Mouse (Mus musculus): ENCODE results near the gene Sec23b. TPM values are rescaled to one million over a fixed set of nuclear protein-coding genes. Genes with fewer than 3 reads are reported as not detected.

The Sec23b gene
- polyA plus RNA-seq, 1 experiment: 50.1 TPM

DNA sequence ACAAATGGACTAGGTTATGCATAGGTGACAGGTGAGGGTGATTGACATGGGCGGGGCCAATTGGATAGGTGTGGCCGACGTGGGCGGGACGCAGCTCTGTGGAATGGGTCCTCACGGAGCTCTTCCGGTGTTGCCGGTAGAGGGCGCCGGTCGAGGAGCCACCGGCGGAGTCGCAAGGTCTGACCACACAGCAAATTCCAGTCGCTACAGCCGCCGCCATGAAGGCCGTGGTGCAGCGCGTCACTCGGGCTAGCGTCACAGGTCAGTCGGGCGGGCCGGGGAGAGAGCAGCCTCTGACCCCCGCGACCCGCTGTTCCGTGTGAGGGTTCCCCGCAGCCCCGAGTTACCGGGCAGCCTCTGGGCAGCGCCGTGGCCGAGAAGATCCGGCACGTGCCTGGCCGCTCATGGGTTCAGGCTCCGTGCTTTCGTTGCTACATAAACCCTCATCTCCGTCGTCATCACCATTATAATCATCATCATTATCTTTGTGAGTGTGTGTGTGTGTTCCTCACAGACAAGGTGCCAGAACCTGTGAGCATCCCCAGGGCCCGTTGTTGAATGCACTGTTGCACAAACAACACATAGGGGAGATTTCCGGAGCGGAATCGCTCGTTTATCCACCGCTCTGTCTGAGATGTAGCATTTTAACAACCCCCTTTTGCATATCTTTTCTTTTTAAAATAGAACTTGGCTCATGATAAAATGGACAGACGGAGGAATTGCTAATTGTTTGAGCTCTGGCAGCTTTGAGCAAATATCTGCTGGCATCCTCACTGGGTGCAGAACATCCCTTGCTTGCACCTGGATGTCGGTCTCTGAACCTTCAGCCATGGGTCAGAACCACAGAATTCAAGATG is 44.0 kb downstream of the Sec23b start, which contains the start of gene Dtd1:
Dtd1 (plus strand) TSS at position 67 of the 857 bp plus-strand sequence.
- DNase-seq (ENCODE audit: extremely low spot score in 1 of 2, low spot score in 1 of 2): peak; percentile 69 to 93

- DNase-seq (ENCODE audit: extremely low spot score in 1 of 2, low spot score in 1 of 2): no peak
Observed at GRCm38 (mm10) chr2:144601576-144601975, 45.5 kb downstream of the Sec23b start.

DNA sequence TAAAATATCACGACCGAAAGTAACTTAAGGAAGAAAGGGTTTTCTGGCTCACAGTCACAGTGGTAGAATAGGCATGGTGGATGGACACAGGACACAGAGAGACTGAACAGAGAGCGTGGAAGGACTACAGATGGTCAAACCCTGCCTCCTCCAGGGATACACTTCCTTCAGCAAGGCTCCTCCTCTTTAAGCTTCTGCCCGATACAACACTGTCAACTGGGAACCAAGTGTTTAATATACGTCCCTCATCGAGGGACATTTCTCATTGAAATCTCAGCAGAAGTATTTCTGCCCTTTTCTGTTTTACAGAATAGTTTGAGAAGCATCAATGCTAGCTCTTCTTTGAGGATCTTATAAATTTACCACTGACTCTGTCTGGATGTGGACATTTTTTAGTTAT is 57.9 kb downstream of the Sec23b start:
- no peak for DNase-seq (ENCODE audit: extremely low spot score in 1 of 2, low spot score in 1 of 2)

DNA sequence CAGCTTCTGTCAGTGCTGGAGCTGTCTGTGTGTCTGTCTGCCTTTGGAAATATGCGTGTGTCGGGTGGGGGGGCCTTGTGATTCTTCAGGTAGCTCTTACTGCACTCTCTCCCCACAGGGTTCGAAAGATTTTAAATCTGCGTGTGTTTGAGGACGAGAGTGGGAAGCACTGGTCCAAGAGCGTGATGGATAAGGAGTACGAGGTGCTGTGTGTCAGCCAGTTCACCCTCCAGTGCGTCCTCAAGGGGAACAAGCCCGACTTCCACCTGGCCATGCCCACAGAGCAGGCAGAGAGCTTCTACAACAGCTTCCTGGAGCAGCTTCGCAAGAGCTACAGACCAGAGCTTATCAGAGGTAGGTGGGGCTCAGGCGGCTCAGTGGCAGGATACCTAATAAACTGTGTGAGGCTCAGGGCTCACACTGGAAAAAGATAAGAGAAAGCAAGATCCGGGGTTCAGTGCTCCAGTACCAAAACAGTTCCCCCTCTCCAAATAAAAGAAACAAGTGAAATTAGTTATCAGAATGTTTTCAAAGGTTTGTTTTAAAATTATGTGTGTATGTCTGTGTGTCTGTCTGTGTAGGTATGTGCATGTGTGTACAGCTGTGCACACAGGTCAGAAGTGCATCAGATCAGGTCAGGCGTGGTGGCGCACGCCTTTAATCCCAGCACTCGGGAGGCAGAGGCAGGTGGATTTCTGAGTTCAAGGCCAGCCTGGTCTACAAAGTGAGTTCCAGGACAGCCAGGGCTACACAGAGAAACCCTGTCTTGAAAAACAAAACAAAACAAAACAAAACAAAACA is 61.2 kb downstream of the Sec23b start:
- DNase-seq (ENCODE audit: extremely low spot score in 1 of 2, low spot score in 1 of 2): no peak

DNA sequence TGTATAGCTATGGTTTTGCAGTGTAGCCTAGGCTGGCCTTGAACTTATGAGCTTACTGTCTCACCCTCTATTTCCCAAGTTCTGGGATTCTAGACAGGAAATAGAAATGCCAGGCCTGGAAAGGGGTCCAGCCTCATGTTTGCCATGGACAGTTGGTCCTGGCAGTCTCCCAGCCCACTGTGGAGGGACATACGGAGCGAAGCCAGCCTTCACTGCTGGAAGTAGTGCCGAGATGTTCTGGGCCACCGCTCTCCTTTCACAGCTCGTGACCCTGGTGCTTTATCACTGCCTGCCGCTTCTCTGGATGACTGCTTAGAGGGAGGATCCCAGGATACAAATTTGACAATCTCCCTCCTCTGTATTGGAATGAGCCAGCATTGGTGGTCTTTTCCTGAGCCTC is 65.5 kb downstream of the Sec23b start:
- DNase-seq (ENCODE audit: extremely low spot score in 1 of 2, low spot score in 1 of 2): no peak

GRCm38 (mm10) chr2:144633551-144633950 is 77.5 kb downstream of the Sec23b start:
- no peak for DNase-seq (ENCODE audit: extremely low spot score in 1 of 2, low spot score in 1 of 2)

- DNase-seq (ENCODE audit: extremely low spot score in 1 of 2, low spot score in 1 of 2): no peak
Observed at GRCm38 (mm10) chr2:144634231-144634630, 78.2 kb downstream of the Sec23b start.

GRCm38 (mm10) chr2:144634729-144635128 is 78.7 kb downstream of the Sec23b start:
- no peak for DNase-seq (ENCODE audit: extremely low spot score in 1 of 2, low spot score in 1 of 2)

GRCm38 (mm10) chr2:144635644-144636320 is 79.8 kb downstream of the Sec23b start:
- DNase-seq (ENCODE audit: extremely low spot score in 1 of 2, low spot score in 1 of 2): peak; percentile 25 to 87

DNA sequence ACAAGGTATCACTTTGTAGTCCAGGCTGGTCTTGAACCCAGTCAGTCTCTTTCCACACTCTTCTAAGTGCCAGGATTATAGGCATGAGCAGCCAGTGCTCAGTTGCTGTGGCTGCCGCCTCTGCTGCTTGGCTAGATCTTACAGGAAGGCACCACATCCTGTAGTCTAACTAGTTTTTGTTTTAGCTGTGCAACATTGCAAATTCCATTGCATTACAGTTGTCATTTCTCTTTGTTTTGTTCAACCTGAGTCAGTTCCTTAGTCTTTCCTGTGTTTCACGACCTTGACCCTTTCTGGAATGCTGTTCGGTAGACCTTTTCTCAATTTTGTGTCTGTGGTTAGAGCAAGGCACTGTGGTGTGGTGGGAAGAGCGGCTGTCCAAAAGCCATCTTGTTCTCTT is 81.2 kb downstream of the Sec23b start:
- no peak for DNase-seq (ENCODE audit: extremely low spot score in 1 of 2, low spot score in 1 of 2)

GRCm38 (mm10) chr2:144637671-144638395 is 81.8 kb downstream of the Sec23b start:
- DNase-seq (ENCODE audit: extremely low spot score in 1 of 2, low spot score in 1 of 2): no peak

DNA sequence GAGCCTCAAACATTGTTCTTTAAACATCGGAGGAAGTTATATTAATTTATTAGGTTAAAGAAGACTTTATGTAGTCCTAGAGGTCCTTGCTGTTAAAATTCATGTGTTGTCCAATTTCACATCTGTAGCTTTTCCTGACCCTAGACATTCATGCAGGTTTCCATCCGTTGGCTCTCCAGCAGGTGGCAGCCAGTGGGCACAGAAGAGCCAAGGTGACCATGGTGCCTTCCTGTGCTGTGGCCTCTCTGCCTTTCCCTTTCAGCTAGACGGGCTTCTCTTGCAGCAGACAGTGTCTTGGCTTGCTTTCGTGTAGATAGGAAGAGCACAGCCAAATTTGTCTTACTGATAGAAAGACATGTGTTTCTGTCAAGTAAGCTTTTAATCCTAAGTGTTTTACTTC is 82.7 kb downstream of the Sec23b start:
- no peak for DNase-seq (ENCODE audit: extremely low spot score in 1 of 2, low spot score in 1 of 2)

- DNase-seq (ENCODE audit: extremely low spot score in 1 of 2, low spot score in 1 of 2): no peak
Observed at GRCm38 (mm10) chr2:144640101-144640500, 84.1 kb downstream of the Sec23b start.

Other genes with a start within 250 kb of the Sec23b start
- gene Ovol2, start 224.1 kb upstream of the Sec23b start, polyA plus RNA-seq (2012; rRNA removed): 6.1 and 8.3 TPM in 2 replicates
- 33.0 TPM in 2 replicates for gene Kat14, start 187.2 kb upstream of the Sec23b start, polyA plus RNA-seq (2012; rRNA removed)
- 0.76 and 1.8 TPM in 2 replicates for gene Pet117, start 187.2 kb upstream of the Sec23b start, polyA plus RNA-seq (2012; rRNA removed)
- 73.6 and 78.2 TPM in 2 replicates for gene Dzank1, start 28.8 kb upstream of the Sec23b start, polyA plus RNA-seq (2012; rRNA removed)
- gene Polr3f, start 28.5 kb upstream of the Sec23b start, polyA plus RNA-seq (2012; rRNA removed): 18.6 and 21.1 TPM in 2 replicates
- 31.4 and 33.4 TPM in 2 replicates for gene Rbbp9, start 5.4 kb upstream of the Sec23b start, polyA plus RNA-seq (2012; rRNA removed)
- 64.6 and 72.2 TPM in 2 replicates for gene Smim26, start 37.8 kb downstream of the Sec23b start, polyA plus RNA-seq (2012; rRNA removed)
- gene Dtd1, start 43.7 kb downstream of the Sec23b start, polyA plus RNA-seq (2012; rRNA removed): 57.5 and 68.5 TPM in 2 replicates